Mouse (Mus musculus): ENCODE results near the gene Foxp4. TPM values are rescaled to one million over a fixed set of nuclear protein-coding genes. Genes with fewer than 3 reads are reported as not detected.

The Foxp4 gene
- 104 and 106 TPM in 2 replicates for polyA plus RNA-seq (2012; rRNA removed)

DNA sequence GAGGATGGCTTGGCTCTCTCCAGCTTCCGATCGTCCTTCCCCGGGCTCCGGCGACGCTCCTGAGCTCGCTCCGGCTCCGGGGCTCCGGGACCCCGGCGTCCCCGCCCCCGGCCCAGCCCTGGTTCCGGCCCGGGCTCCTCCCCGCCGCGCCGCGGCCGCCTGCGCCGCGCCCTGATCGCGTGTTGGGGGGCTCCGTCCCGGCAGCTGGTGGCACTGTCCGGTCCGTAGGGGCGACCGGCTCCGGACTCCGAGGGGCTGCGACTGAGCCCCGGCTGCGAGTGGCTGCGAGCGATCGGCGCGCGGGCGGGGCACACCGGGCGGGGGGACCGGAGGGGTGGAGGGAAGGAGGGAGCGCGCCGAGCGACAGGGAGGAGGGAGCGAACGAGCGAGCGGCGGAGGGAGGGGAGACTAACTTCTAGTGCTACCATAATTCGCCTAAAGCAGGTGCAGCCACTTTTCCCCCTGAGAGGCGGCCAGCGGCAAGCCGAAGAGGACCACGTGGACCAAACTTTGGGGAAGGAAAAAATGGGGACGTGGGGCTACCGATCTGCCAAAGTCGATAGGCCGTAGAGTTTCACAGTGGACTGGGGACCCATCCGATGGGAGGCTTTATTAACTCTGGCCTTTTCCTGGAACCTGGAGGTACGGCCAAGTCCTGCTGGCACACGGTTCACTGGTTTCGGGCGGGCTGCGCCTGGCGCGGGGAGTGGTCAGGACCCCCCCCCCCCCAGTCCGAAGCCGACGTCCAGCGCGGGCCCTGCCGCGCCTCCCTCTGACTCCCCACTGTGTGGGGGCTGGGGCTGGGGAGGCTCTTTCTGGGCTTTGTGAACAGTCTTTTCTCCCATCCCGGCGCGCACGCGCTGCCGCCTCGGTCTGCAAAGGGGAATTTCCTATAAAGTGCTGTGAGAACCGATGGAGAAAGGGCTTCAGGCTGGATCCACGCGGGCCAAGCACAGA, at the start of gene Foxp4:
Gene Foxp4, minus strand, starts transcription at position 263 of the 957 bp plus-strand sequence.

GRCm38 (mm10) chr17:47834482-47834767, 90.0 kb downstream of the Foxp4 start, which contains the start of gene Mdfi:
TSS of gene Mdfi (minus strand) at chr17:47834691.

Other genes with a start within 250 kb of the Foxp4 start
- 62.9 and 80.1 TPM in 2 replicates for gene Tomm6, start 236.3 kb downstream of the Foxp4 start, polyA plus RNA-seq (2012; rRNA removed)
- 16.2 and 17.1 TPM in 2 replicates for gene Frs3, start 235.6 kb downstream of the Foxp4 start, polyA plus RNA-seq (2012; rRNA removed)
- 2.3 and 2.6 TPM in 2 replicates for gene Gm21981, start 230.2 kb downstream of the Foxp4 start, polyA plus RNA-seq (2012; rRNA removed)
- gene Prickle4, start 229.9 kb downstream of the Foxp4 start, polyA plus RNA-seq (2012; rRNA removed) = 23.9 and 37.0 TPM in 2 replicates
- gene Pgc, start 197.8 kb downstream of the Foxp4 start, polyA plus RNA-seq (2012; rRNA removed) = 109,541 and 164,417 TPM in 2 replicates
- gene Tfeb, start 187.6 kb downstream of the Foxp4 start, polyA plus RNA-seq (2012; rRNA removed) = 20.4 and 23.6 TPM in 2 replicates
- gene Mdfi, start 90.0 kb downstream of the Foxp4 start, polyA plus RNA-seq (2012; rRNA removed) = 38.7 and 47.6 TPM in 2 replicates
- not detected in 2 replicates for gene 1700122O11Rik, start 113.6 kb upstream of the Foxp4 start, polyA plus RNA-seq (2012; rRNA removed)
- not detected in 2 replicates for gene 1700067P10Rik, start 164.7 kb upstream of the Foxp4 start, polyA plus RNA-seq (2012; rRNA removed)
- gene 9830107B12Rik, start 221.6 kb upstream of the Foxp4 start, polyA plus RNA-seq (2012; rRNA removed) = 0.05 and 0.17 TPM in 2 replicates
- gene A530064D06Rik, start 242.6 kb upstream of the Foxp4 start, polyA plus RNA-seq (2012; rRNA removed) = 0.12 and 0.17 TPM in 2 replicates